Comparison of ENCODE assay signal across 8 mouse cellular contexts in genomic region chr4:123990293-123991185, GRCm38 (mm10).
DNase-seq lines count a peak whose midpoint lies in the region; ATAC-seq and TF ChIP-seq lines count a peak whose summit lies in the region.

No protein-coding gene starts in this region.

- H3K4me2 ChIP-seq in heart, embryonic 13.5 days: peak overlapping the region; percentile 81
- H3K4me2 ChIP-seq in liver, postnatal 0 days (ENCODE audit: low read depth, low read length): peak overlapping the region; percentile 62

- H3K9ac ChIP-seq in heart, embryonic 13.5 days: peak overlapping the region; percentile 70
- no peak overlapping the region; the same call in 1 of the 2 replicates for H3K9ac ChIP-seq in liver, postnatal 0 days (replicated peaks)

- TF ChIP-seq POLR2A in brain, embryonic 14.5 days (IDR thresholded peaks at IDR 0.05; ENCODE audit: borderline replicate concordance, extremely low read depth, insufficient read depth, insufficient read length, poor library complexity, severe bottlenecking): no peak

- DNase-seq in left cerebral cortex, adult 18-20 months (ENCODE audit: low spot score in 2 of 2): peak; percentile 18 to 24
- no peak for DNase-seq in left cerebral cortex, adult 11 months (ENCODE audit: low spot score)
- peak; percentile 85 for DNase-seq in brain, embryonic 14.5 days (ENCODE audit: low read depth)
- DNase-seq in kidney, postnatal 14 days: peak; percentile 65
- DNase-seq in liver, postnatal 0 days: peak; percentile 60
- DNase-seq in skeletal muscle tissue, adult 2 months (ENCODE audit: low read depth, low spot score): peak; percentile 3
- DNase-seq in spleen, postnatal 14 days (ENCODE audit: low spot score in 2 of 2): no peak

- TF ChIP-seq CTCF in brain, embryonic 14.5 days (IDR thresholded peaks at IDR 0.05; ENCODE audit: borderline replicate concordance, extremely low read depth, insufficient read depth, insufficient read length): no peak
- no peak for TF ChIP-seq CTCF in liver, postnatal 0 days (IDR thresholded peaks at IDR 0.05; ENCODE audit: low read depth)

- peak overlapping the region; percentile 45 for H3K4me3 ChIP-seq in heart, embryonic 13.5 days
- peak overlapping the region; percentile 22; the same call in 1 of the 2 replicates for H3K4me3 ChIP-seq in liver, postnatal 0 days (ENCODE audit: low read depth, low read length)

- no peaks in the 10 kb centered on the region for H3K9me3 ChIP-seq in heart, embryonic 13.5 days
- no peaks in the 10 kb centered on the region for H3K9me3 ChIP-seq in liver, postnatal 0 days (ENCODE audit: low read length)

- no peak for ATAC-seq in heart, embryonic 13.5 days (ENCODE audit: extremely low read depth, insufficient number of reproducible peaks, low FRiP score, low TSS enrichment)
- peak; percentile 94 for ATAC-seq in liver, postnatal 0 days

- H3K4me1 ChIP-seq in heart, embryonic 13.5 days: peaks cover 16% of the 10 kb centered on the region
- H3K4me1 ChIP-seq in liver, postnatal 0 days (ENCODE audit: insufficient read depth): peaks cover 8% of the 10 kb centered on the region; the same call in 1 of the 2 replicates

- TF ChIP-seq EP300 in liver, postnatal 0 days (IDR thresholded peaks at IDR 0.05; ENCODE audit: low read depth): no peak

- H3K27me3 ChIP-seq in heart, embryonic 13.5 days (replicated peaks): peaks cover 50% of the 10 kb centered on the region
- H3K27me3 ChIP-seq in liver, postnatal 0 days (ENCODE audit: insufficient read depth, low read length): peaks cover 13% of the 10 kb centered on the region

- H3K27ac ChIP-seq in heart, embryonic 13.5 days (replicated peaks): no peak overlapping the region
- H3K27ac ChIP-seq in liver, postnatal 0 days (ENCODE audit: low read depth): peak overlapping the region; percentile 72

- WGBS in heart, embryonic 13.5 days: 3% methylated on average over 37 of the region's 37 CpGs
- WGBS in liver, postnatal 0 days (ENCODE audit: insufficient replicate concordance): 3% methylated on average over 37 of the region's 37 CpGs

- H3K36me3 ChIP-seq in heart, embryonic 13.5 days: no peaks in the 10 kb centered on the region
- no peaks in the 10 kb centered on the region for H3K36me3 ChIP-seq in liver, postnatal 0 days (replicated peaks; ENCODE audit: insufficient read depth, low read length)

Comparison
In these comparisons a context has a peak if more than half of its experiments do, and no peak if none do; other contexts are left out.
1. DNase-seq: peak in left cerebral cortex, adult 18-20 months (2 of 2), brain, embryonic 14.5 days (single experiment), kidney, postnatal 14 days (single experiment), liver, postnatal 0 days (single experiment) and skeletal muscle tissue, adult 2 months (single experiment); none in left cerebral cortex, adult 11 months (single experiment) and spleen, postnatal 14 days (0 of 2).